In genomic region chr8:65553376-65554014, GRCm38 (mm10) we compare ENCODE assay signal across 32 mouse cellular contexts.
"Had no signal": no experiment of that assay in that cellular context is flagged by ENCODE, and none has a peak within 500 bp of the region (broad histone marks: within the 10 kb centered on the region; RNA-seq: fewer than 3 reads in every experiment).

No protein-coding gene starts in this region.

- DNase-seq: heart, postnatal 10 days; heart, postnatal 14 days; heart, postnatal 36 days; heart, postnatal 4 days; kidney, adult 11 months; kidney, adult 18-20 months; kidney, adult 2 months; kidney, adult 8-10 months; kidney, adult 9 months; kidney, postnatal 10 days; kidney, postnatal 14 days; kidney, postnatal 25 days; kidney, postnatal 36 days; kidney, postnatal 4 days; layer of hippocampus, adult 9-11 months; layer of hippocampus, postnatal 36 days had no signal

- H3K36me3 ChIP-seq: heart, embryonic 10.5 days; heart, embryonic 12.5 days; heart, embryonic 13.5 days; heart, embryonic 15.5 days; hindbrain, embryonic 10.5 days; hindbrain, embryonic 12.5 days; hindbrain, embryonic 13.5 days; hindbrain, embryonic 15.5 days; intestine, embryonic 15.5 days; kidney, embryonic 15.5 days had no signal

- H3K9ac ChIP-seq: heart, embryonic 12.5 days; heart, embryonic 13.5 days; heart, embryonic 15.5 days; hindbrain, embryonic 12.5 days; hindbrain, embryonic 13.5 days; hindbrain, embryonic 14.5 days; hindbrain, embryonic 15.5 days; intestine, embryonic 15.5 days; kidney, embryonic 15.5 days had no signal

- H3K27me3 ChIP-seq: heart, embryonic 12.5 days; heart, embryonic 13.5 days; heart, embryonic 15.5 days; hindbrain, embryonic 12.5 days; hindbrain, embryonic 13.5 days; hindbrain, embryonic 15.5 days; intestine, embryonic 15.5 days; kidney, embryonic 15.5 days had no signal

- H3K4me2 ChIP-seq: heart, embryonic 11.5 days; heart, embryonic 12.5 days; heart, embryonic 13.5 days; heart, embryonic 15.5 days; hindbrain, embryonic 12.5 days; hindbrain, embryonic 13.5 days; hindbrain, embryonic 14.5 days; hindbrain, embryonic 15.5 days; intestine, embryonic 15.5 days; kidney, embryonic 15.5 days had no signal

- H3K4me3 ChIP-seq: heart, embryonic 10.5 days; heart, embryonic 12.5 days; heart, embryonic 13.5 days; heart, embryonic 15.5 days; hindbrain, embryonic 10.5 days; hindbrain, embryonic 12.5 days; hindbrain, embryonic 13.5 days; hindbrain, embryonic 15.5 days; intestine, embryonic 15.5 days; kidney, embryonic 15.5 days; layer of hippocampus, adult 2 months; left cerebral cortex, adult 2 months had no signal

- H3K4me1 ChIP-seq: heart, embryonic 10.5 days; heart, embryonic 12.5 days; heart, embryonic 13.5 days; heart, embryonic 15.5 days; hindbrain, embryonic 10.5 days; hindbrain, embryonic 12.5 days; hindbrain, embryonic 13.5 days; hindbrain, embryonic 15.5 days; intestine, embryonic 15.5 days; kidney, embryonic 15.5 days had no signal

- H3K27ac ChIP-seq: heart, embryonic 10.5 days; heart, embryonic 13.5 days; heart, embryonic 15.5 days; hindbrain, embryonic 10.5 days; hindbrain, embryonic 12.5 days; hindbrain, embryonic 13.5 days; hindbrain, embryonic 14.5 days; hindbrain, embryonic 15.5 days; hindbrain, postnatal 0 days; intestine, embryonic 15.5 days; kidney, embryonic 15.5 days; kidney, postnatal 0 days; layer of hippocampus, adult 2 months; left cerebral cortex, adult 2 months had no signal

- H3K9me3 ChIP-seq: heart, embryonic 10.5 days; heart, embryonic 12.5 days; heart, embryonic 13.5 days; heart, embryonic 15.5 days; hindbrain, embryonic 10.5 days; hindbrain, embryonic 12.5 days; hindbrain, embryonic 13.5 days; hindbrain, embryonic 15.5 days; intestine, embryonic 15.5 days; kidney, embryonic 15.5 days had no signal
